18 mouse cellular contexts compared by ENCODE assay signal in genomic region chr8:87466335-87466734, GRCm38 (mm10). TPM values are rescaled to one million over a fixed set of nuclear protein-coding genes. Genes with fewer than 3 reads are reported as not detected.
"Had no signal": no experiment of that assay in that cellular context is flagged by ENCODE, and none has a peak within 500 bp of the region (broad histone marks: within the 10 kb centered on the region; RNA-seq: fewer than 3 reads in every experiment).

No protein-coding gene starts in this region.

- H3K4me2 ChIP-seq: liver, embryonic 15.5 days; lung, embryonic 15.5 days; midbrain, embryonic 12.5 days; midbrain, embryonic 15.5 days; neural tube, embryonic 13.5 days had no signal

- ATAC-seq: liver, postnatal 0 days; lung, postnatal 0 days; midbrain, embryonic 15.5 days had no signal

- H3K4me1 ChIP-seq: liver, embryonic 15.5 days had no signal

- DNase-seq: liver, postnatal 0 days; lung, adult 2 months; lung, postnatal 14 days; lung, postnatal 36 days; right cerebral cortex, postnatal 14 days; right cerebral cortex, postnatal 4 days; spleen, adult 18-20 months; thymus, adult 18-20 months; thymus, postnatal 14 days; thymus, postnatal 36 days had no signal

- H3K9ac ChIP-seq: liver, embryonic 15.5 days; liver, postnatal 0 days; lung, embryonic 15.5 days; midbrain, embryonic 12.5 days; midbrain, embryonic 15.5 days; neural tube, embryonic 13.5 days had no signal

- H3K4me3 ChIP-seq: liver, embryonic 15.5 days; lung, embryonic 15.5 days; megakaryocyte, embryonic 14.5 days; midbrain, embryonic 12.5 days; midbrain, embryonic 15.5 days; neural tube, embryonic 13.5 days had no signal

- H3K27ac ChIP-seq: liver, embryonic 15.5 days; lung, embryonic 15.5 days; macrophage; midbrain, embryonic 12.5 days; midbrain, embryonic 15.5 days; neural tube, embryonic 13.5 days had no signal

- H3K9me3 ChIP-seq: liver, embryonic 15.5 days; lung, embryonic 15.5 days; midbrain, embryonic 15.5 days; neural tube, embryonic 13.5 days had no signal

- H3K36me3 ChIP-seq: liver, embryonic 15.5 days; lung, embryonic 15.5 days; midbrain, embryonic 12.5 days; midbrain, embryonic 15.5 days; neural tube, embryonic 13.5 days had no signal

RNA-seq across cellular contexts. Expression of gene Cbln1, which starts 6.1 kb away (rescaled TPM):
- polyA plus RNA-seq: liver, embryonic 15.5 days; liver, postnatal 0 days; lung, adult 2 months; lung, embryonic 15.5 days; lung, postnatal 0 days; macrophage had no signal
